Mouse (Mus musculus): ENCODE measurements at regions not wholly inside any gene's neighbourhood (a gene's known extent, or its start where the extent isn't known, plus 50 kb on each side); places are given as distances from the start of the nearest gene placed in this dataset.

- intact Hi-C loops (cut with DNase I), result no loop called here
- DNase-seq (ENCODE audit: low spot score in 2 of 2), result no peak
These were observed 518.3 kb upstream of the Nr2f1 start for GRCm38 (mm10) chr13:78717686-78718431.

GRCm38 (mm10) chr13:78717159-78717558 lies 517.6 kb upstream of the Nr2f1 start:
- no peak for DNase-seq (ENCODE audit: low spot score in 2 of 2)
- intact Hi-C loops (cut with DNase I), result no loop called here

GRCm38 (mm10) chr13:78704693-78705092 lies 505.1 kb upstream of the Nr2f1 start:
- intact Hi-C loops (cut with DNase I), result no loop called here
- no peak for DNase-seq (ENCODE audit: low spot score in 2 of 2)

- DNase-seq (ENCODE audit: low spot score in 2 of 2), result peak; percentile 8 to 37
- intact Hi-C loops (cut with DNase I), result loop anchor here (5.0 kb wide), 1 partner anchor 496 kb away; no protein-coding TSS in a partner anchor
These were observed 498.4 kb upstream of the Nr2f1 start for GRCm38 (mm10) chr13:78697814-78698519.

GRCm38 (mm10) chr13:78679255-78679895 lies 479.8 kb upstream of the Nr2f1 start:
- intact Hi-C loops (cut with DNase I), result no loop called here
- no peak for DNase-seq (ENCODE audit: low spot score in 2 of 2)

GRCm38 (mm10) chr13:78678241-78678640 lies 478.7 kb upstream of the Nr2f1 start:
- DNase-seq (ENCODE audit: low spot score in 2 of 2), result no peak
- intact Hi-C loops (cut with DNase I), result no loop called here

GRCm38 (mm10) chr13:78658285-78658684 lies 458.7 kb upstream of the Nr2f1 start:
- DNase-seq (ENCODE audit: low spot score in 2 of 2), result peak; percentile 34 to 89
- intact Hi-C loops (cut with DNase I), result loop anchor here (1.0 to 10.0 kb wide), 5 partner anchors 81 to 1129 kb away; no protein-coding TSS in a partner anchor

- intact Hi-C loops (cut with DNase I), result loop anchor here (1.0 to 10.0 kb wide), 5 partner anchors 136 to 1131 kb away; no protein-coding TSS in a partner anchor
These were observed 457.2 kb upstream of the Nr2f1 start for GRCm38 (mm10) chr13:78656766-78657165.

GRCm38 (mm10) chr13:78656196-78656595 lies 456.6 kb upstream of the Nr2f1 start:
- DNase-seq (ENCODE audit: low spot score in 2 of 2), result peak in 1 of 2 experiments; percentile 77
- intact Hi-C loops (cut with DNase I), result loop anchor here (1.0 to 10.0 kb wide), 5 partner anchors 136 to 1131 kb away; no protein-coding TSS in a partner anchor

More at GRCm38 (mm10) chr13:78656766-78657165, 457.2 kb upstream of the Nr2f1 start:
- peak in 1 of 2 experiments; percentile 84 for DNase-seq (ENCODE audit: low spot score in 2 of 2)

- DNase-seq (ENCODE audit: low spot score in 2 of 2), result no peak
- intact Hi-C loops (cut with DNase I), result loop anchor here (10.0 kb wide), 1 partner anchor 556 kb away; no protein-coding TSS in a partner anchor
These were observed 451.3 kb upstream of the Nr2f1 start for GRCm38 (mm10) chr13:78650824-78651223.

GRCm38 (mm10) chr13:78644556-78644955 lies 445.0 kb upstream of the Nr2f1 start:
- intact Hi-C loops (cut with DNase I), result no loop called here
- DNase-seq (ENCODE audit: low spot score in 2 of 2), result no peak

GRCm38 (mm10) chr13:78643023-78643422 lies 443.5 kb upstream of the Nr2f1 start:
- intact Hi-C loops (cut with DNase I), result no loop called here
- no peak for DNase-seq (ENCODE audit: low spot score in 2 of 2)

GRCm38 (mm10) chr13:78642443-78642729 lies 442.8 kb upstream of the Nr2f1 start:
- no peak for DNase-seq (ENCODE audit: low spot score in 2 of 2)
- intact Hi-C loops (cut with DNase I), result no loop called here

GRCm38 (mm10) chr13:78641687-78642442 lies 442.3 kb upstream of the Nr2f1 start:
- DNase-seq (ENCODE audit: low spot score in 2 of 2), result no peak
- intact Hi-C loops (cut with DNase I), result no loop called here

- intact Hi-C loops (cut with DNase I), result no loop called here
These were observed 440.8 kb upstream of the Nr2f1 start for GRCm38 (mm10) chr13:78640340-78640739.

GRCm38 (mm10) chr13:78638462-78638861 lies 438.9 kb upstream of the Nr2f1 start:
- no peak for DNase-seq (ENCODE audit: low spot score in 2 of 2)
- intact Hi-C loops (cut with DNase I), result loop anchor here (5.0 kb wide), 1 partner anchor 61 kb away; no protein-coding TSS in a partner anchor

More at GRCm38 (mm10) chr13:78640340-78640739, 440.8 kb upstream of the Nr2f1 start:
- DNase-seq (ENCODE audit: low spot score in 2 of 2), result no peak

- intact Hi-C loops (cut with DNase I), result loop anchor here (5.0 kb wide), 1 partner anchor 416 kb away; no protein-coding TSS in a partner anchor
- DNase-seq (ENCODE audit: low spot score in 2 of 2), result peak in 1 of 2 experiments; percentile 50
These were observed 432.1 kb upstream of the Nr2f1 start for GRCm38 (mm10) chr13:78631609-78632008.

GRCm38 (mm10) chr13:78629041-78629727 lies 429.6 kb upstream of the Nr2f1 start:
- no peak for DNase-seq (ENCODE audit: low spot score in 2 of 2)
- intact Hi-C loops (cut with DNase I), result no loop called here

GRCm38 (mm10) chr13:78623652-78624051 lies 424.1 kb upstream of the Nr2f1 start:
- intact Hi-C loops (cut with DNase I), result no loop called here
- DNase-seq (ENCODE audit: low spot score in 2 of 2), result no peak
